Mouse (Mus musculus) lung, embryonic 16.5 days (tissue): ENCODE data around the gene Gpc5. TPM values are rescaled to one million over a fixed set of nuclear protein-coding genes. Genes with fewer than 3 reads are reported as not detected.
"Not testable (repeated sequence)": the region's sequence is repeated elsewhere in the genome, so short reads cannot be mapped to it uniquely, and the experiment has no call there.

Source experiments
- ATAC-seq: fragments of 200-750 bp; cut with Nextera tagmentation; 2 replicates; pipeline ENCODE4 v1.8.0; 2017; ENCODE audit warnings: low read depth, mild to moderate bottlenecking, moderate library complexity
- H3K27ac ChIP-seq: fragments of 300-500 bp; sonication (generic); 2 replicates; pipeline ENCODE4 v1.5.1; 2014; ENCODE audit warnings: mild to moderate bottlenecking, control low read depth, low read length
- H3K27me3 ChIP-seq: fragments of 300-500 bp; sonication (generic); 2 replicates; pipeline ENCODE4 v1.6.1; 2014; ENCODE audit warnings: low read depth, low read length, mixed read lengths; ENCODE audit not compliant: control insufficient read depth, insufficient read depth
- H3K36me3 ChIP-seq: fragments of 300-500 bp; sonication (generic); 2 replicates; pipeline ENCODE4 v1.6.1; 2014; ENCODE audit warnings: low read length; ENCODE audit not compliant: control insufficient read depth, insufficient read depth
- H3K4me1 ChIP-seq: fragments of 300-500 bp; sonication (generic); replicated peaks from 2 replicates; pipeline ENCODE4 v1.6.1; 2014; ENCODE audit warnings: low read length, mixed read lengths; ENCODE audit not compliant: control insufficient read depth, insufficient read depth
- H3K4me2 ChIP-seq: fragments of 300-500 bp; sonication (generic); 2 replicates; pipeline ENCODE4 v1.6.1; 2014; ENCODE audit warnings: low read depth, low read length, control low read depth
- H3K4me3 ChIP-seq: fragments of 300-500 bp; sonication (generic); 2 replicates; pipeline ENCODE4 v1.5.1; 2014; ENCODE audit warnings: mild to moderate bottlenecking, low read length, control low read depth
- H3K9ac ChIP-seq: fragments of 300-500 bp; sonication (generic); 2 replicates; pipeline ENCODE4 v1.6.1; 2014; ENCODE audit warnings: low read length, control low read depth
- H3K9me3 ChIP-seq: fragments of 300-500 bp; sonication (generic); 2 replicates; pipeline ENCODE4 v1.6.1; 2016; ENCODE audit warnings: low read length; ENCODE audit not compliant: control insufficient read depth
- WGBS: fragments of 180-500 bp; shearing (Covaris S2); extraction: QIAGEN DNeasy Blood & Tissue Kit; methylation state at CpG from one replicate; pipeline ENCODE4 v1.1.7; 2014; 5-methylcytosine and 5-hydroxymethylcytosine counted together
- polyA plus RNA-seq: library from polyadenylated mRNA; unstranded; fragments of >200 nt; fragmentation: Nextera tagmentation; extraction: Ambion mirVana; gene quantifications from 2 replicates; pipeline ENCODE4 v1.2.1, GENCODE M21; 2015

Gpc5 gene
- polyA plus RNA-seq, 1 experiment from 2014 or later: 0.11 TPM

DNA sequence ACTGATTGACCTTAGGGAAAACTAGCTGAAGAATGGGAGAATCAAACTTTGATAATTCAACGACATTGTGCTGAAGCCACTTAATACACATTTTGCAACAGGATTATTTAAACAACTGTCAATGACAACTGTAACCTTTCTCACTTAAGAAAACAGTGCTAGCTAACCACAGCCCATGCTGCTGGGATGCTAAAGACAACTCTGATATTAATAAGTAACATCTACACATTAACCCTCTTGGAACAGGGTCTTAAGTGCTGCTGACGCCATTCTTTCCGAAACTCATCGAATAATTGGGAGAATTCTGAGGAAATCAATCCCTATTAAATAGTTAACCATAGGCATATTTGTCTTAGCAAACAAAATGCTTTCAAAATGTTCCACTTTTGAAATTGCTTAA, 39.6 kb upstream of the Gpc5 start:
- no peak for ATAC-seq
- no peak overlapping the region for H3K4me2 ChIP-seq
- H3K4me3 ChIP-seq: no peak overlapping the region
- H3K9me3 ChIP-seq: no peaks in the 10 kb centered on the region
- H3K9ac ChIP-seq: no peak overlapping the region
- peaks cover 4% of the 10 kb centered on the region; the same call in 1 of the 2 replicates for H3K36me3 ChIP-seq
- WGBS: 63% methylated on average over 4 of the region's 4 CpGs
- H3K4me1 ChIP-seq: no peaks in the 10 kb centered on the region
- H3K27me3 ChIP-seq: no peaks in the 10 kb centered on the region
- no peak overlapping the region for H3K27ac ChIP-seq

DNA sequence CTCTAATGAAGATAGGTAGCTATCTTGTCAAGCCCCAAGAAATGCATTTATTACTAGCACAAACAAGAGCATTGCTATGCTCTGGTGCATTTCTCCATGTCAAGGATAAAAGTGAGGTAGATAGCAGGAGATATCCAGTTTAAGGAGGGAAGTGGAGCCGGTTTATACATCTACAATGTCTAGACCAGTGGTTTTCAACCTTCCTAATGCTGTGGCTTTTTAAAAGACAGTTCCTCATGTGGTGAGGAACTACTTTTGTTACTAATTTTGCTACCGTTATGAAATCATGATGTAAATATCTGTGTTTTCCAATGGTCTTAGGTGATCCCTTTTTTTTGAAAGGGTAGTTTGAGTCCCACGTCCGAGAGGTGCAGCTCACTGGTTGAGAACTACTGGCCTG, 37.8 kb upstream of the Gpc5 start:
- Histone ChIP-seq H3K9ac (no peak overlapping the region), H3K9me3 (no peaks in the 10 kb centered on the region), H3K27ac (no peak overlapping the region), H3K4me1 (no peaks in the 10 kb centered on the region), H3K27me3 (no peaks in the 10 kb centered on the region), H3K4me2 (no peak overlapping the region), H3K4me3 (no peak overlapping the region), H3K36me3 (no peaks in the 10 kb centered on the region)
- ATAC-seq: no peak
- WGBS: 81% methylated on average over 4 of the region's 4 CpGs

DNA sequence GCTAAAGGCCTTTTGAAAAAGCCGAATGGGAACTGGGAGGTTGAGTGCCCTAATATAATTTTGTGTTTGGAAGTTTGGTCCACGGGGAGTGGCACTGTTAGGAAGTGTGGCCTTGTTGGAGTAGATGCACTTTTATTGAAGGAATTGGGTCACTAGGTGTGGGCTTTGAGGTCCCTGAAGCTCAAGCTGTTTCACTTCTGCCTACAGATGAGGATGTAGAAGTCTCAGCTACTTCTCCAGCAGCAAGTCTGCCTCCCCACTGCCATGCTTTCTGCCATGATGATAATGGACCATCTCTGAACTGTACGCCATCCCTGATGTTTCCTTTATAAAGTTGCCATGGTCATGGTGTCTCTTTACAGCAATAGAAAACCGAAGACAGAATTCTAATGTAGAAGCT, 34.5 kb upstream of the Gpc5 start:
- Histone ChIP-seq H3K4me2 (no peak overlapping the region), H3K9ac (no peak overlapping the region), H3K4me3 (no peak overlapping the region), H3K36me3 (no peaks in the 10 kb centered on the region), H3K27me3 (no peaks in the 10 kb centered on the region), H3K27ac (no peak overlapping the region), H3K9me3 (no peaks in the 10 kb centered on the region), H3K4me1 (no peaks in the 10 kb centered on the region)
- WGBS: 88% methylated on average over 4 of the region's 4 CpGs
- no peak for ATAC-seq

DNA sequence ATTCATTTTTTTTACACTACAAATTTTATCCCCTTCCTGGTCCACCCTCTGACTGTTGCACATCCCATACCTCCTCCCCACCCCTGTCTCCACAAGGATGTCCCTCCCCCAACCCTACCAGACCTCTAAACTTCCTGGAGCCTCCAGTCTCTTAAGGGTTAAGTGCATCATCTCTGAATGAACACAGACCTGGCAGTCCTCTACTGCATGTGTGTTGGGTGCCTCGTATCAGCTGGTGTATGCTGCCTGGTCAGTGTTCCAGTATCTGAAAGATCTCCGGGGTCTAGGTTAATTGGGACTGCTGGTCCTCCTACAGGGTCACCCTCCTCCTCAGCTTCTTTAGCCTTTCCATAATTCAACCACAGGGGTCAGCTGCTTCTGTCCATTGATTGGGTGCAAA, 25.9 kb upstream of the Gpc5 start:
- not testable (repeated sequence) for H3K36me3 ChIP-seq, ATAC-seq, H3K9me3 ChIP-seq, H3K27me3 ChIP-seq, H3K27ac ChIP-seq, H3K4me3 ChIP-seq, H3K4me1 ChIP-seq, H3K4me2 ChIP-seq, H3K9ac ChIP-seq
- WGBS: 74% methylated on average over 2 of the region's 2 CpGs

DNA sequence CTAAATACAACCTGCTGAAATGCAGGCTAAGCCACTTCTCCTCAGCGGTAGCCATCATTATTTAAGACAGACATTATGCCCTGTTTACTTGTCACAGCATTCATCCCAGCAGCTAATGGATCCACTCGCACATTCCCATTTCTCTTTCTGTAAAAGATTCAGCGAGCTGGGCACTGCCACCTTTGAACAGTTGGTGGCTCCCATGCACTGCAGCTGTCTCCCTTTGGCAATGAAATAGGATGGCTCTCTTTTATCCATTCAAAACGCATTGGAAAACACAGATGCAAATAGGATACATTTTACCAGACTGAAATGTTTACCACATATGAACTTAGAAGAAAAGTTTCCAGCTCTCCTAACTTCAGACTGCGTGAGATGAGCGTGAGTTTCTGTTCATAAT, 21.5 kb upstream of the Gpc5 start:
- Histone ChIP-seq H3K9ac (no peak overlapping the region), H3K4me1 (no peaks in the 10 kb centered on the region), H3K9me3 (no peaks in the 10 kb centered on the region), H3K36me3 (no peaks in the 10 kb centered on the region), H3K27me3 (no peaks in the 10 kb centered on the region), H3K4me3 (no peak overlapping the region), H3K4me2 (no peak overlapping the region), H3K27ac (no peak overlapping the region)
- ATAC-seq: no peak
- 33% methylated on average over 6 of the region's 6 CpGs for WGBS

DNA sequence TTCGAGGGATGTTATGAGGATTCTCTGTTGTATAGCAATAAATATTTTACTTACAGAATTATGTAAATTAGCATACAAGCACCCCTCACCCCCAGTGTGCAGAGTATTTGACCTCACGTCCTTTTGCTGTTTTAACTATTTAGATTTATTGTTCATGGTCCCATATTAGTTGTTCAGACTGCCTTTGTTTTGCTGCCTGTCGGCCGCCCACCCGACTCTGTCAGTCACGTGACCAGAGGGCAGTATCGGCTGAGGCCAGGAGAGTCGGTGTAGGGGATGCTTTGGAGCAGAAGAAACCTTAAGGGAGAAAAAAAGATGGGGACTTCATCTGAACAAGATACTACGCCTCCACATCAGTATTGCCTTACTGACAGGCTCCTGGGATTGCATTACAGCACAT, 14.7 kb upstream of the Gpc5 start:
- no peak overlapping the region for H3K27ac ChIP-seq
- ATAC-seq: no peak
- no peak overlapping the region for H3K4me3 ChIP-seq
- H3K9ac ChIP-seq: no peak overlapping the region
- 48% methylated on average over 9 of the region's 9 CpGs for WGBS
- H3K4me1 ChIP-seq: no peaks in the 10 kb centered on the region
- no peaks in the 10 kb centered on the region for H3K36me3 ChIP-seq
- no peak overlapping the region for H3K4me2 ChIP-seq
- H3K27me3 ChIP-seq: no peaks in the 10 kb centered on the region
- no peaks in the 10 kb centered on the region for H3K9me3 ChIP-seq

DNA sequence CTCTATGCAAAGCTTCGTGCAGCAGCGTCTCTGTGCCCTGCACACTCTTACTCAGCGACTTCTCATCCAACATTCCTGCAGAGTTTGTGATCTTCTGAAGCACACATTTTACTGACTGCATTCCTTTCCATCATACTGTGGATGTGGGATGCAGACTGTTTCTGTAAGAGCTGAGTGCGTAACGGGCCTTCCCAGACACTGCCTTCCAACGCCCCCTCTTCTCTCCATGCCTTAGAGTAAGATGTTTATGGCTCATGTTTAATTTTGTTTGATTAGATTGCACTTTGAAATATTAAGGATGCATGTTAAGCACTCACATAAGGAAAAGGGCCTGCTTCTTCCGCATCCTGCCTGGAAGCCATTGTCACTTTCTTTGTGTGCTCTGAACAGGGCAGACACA, 14.0 kb upstream of the Gpc5 start:
- no peaks in the 10 kb centered on the region for H3K9me3 ChIP-seq
- WGBS: 68% methylated on average over 7 of the region's 7 CpGs
- no peak for ATAC-seq
- no peaks in the 10 kb centered on the region for H3K36me3 ChIP-seq
- H3K27me3 ChIP-seq: no peaks in the 10 kb centered on the region
- H3K27ac ChIP-seq: no peak overlapping the region
- H3K4me1 ChIP-seq: no peaks in the 10 kb centered on the region
- no peak overlapping the region for H3K4me3 ChIP-seq
- H3K4me2 ChIP-seq: no peak overlapping the region
- H3K9ac ChIP-seq: no peak overlapping the region

DNA sequence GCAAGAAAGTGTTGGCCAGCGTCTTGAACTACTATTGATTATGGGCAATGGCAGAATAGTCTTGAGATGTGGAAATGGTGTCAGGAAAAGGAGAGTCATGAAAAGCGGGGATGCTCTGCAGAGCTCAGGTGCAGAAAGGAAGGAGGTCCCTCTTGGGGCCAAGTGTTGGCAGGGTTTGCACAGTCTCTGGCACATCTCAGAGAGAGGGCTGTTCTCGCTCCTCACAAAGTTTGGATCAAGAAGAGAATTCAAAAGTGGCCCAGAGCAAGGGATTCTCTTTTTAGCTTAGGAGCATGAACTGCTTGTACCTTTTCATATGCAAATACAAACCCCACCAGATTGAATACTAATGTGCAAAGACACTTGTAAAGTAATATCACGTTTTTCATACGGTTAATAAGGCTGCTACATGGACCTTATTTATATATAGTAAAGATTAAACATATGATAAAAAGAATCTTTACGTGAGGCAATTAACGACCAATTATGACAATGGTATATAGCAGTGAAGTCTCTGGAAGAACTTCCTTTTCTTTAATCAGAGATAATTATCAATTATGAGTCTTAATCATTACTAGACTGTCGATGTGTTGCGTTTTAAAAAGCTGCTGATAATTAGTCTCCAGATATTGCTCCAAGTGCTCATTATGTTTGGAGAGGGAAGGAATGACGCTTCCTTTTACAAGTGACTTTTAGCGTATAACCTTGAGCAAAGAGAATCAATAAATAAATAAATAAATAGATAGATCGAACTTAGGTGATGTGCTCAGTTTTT, 10.1 kb upstream of the Gpc5 start:
- ATAC-seq: no peak
- H3K4me1 ChIP-seq: no peaks in the 10 kb centered on the region
- no peaks in the 10 kb centered on the region for H3K9me3 ChIP-seq
- H3K4me3 ChIP-seq: no peak overlapping the region
- H3K9ac ChIP-seq: no peak overlapping the region
- H3K27ac ChIP-seq: no peak overlapping the region
- no peak overlapping the region for H3K4me2 ChIP-seq
- no peaks in the 10 kb centered on the region for H3K36me3 ChIP-seq
- no peaks in the 10 kb centered on the region for H3K27me3 ChIP-seq
- WGBS: 82% methylated on average over 12 of the region's 12 CpGs

DNA sequence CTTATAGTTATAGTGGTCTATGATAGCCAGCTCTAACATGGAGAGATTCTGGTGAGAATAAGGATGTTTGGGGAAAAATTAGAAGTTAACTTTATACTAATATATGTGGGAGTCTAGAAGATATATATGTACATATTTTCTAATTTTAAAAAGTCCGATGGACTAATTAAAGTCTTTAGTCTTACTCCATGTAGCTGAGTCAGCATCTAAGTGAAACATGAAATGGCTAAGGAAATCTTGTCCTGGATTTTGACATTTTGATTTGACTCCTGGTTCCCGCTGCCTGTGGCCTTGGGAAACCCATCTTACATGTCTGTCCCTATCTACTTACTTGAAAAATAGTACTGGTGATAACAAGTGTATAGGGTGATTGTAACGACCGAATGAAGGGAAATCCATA, 1.5 kb upstream of the Gpc5 start:
- 86% methylated on average over 4 of the region's 4 CpGs for WGBS
- no peak overlapping the region for H3K27ac ChIP-seq
- no peak for ATAC-seq

DNA sequence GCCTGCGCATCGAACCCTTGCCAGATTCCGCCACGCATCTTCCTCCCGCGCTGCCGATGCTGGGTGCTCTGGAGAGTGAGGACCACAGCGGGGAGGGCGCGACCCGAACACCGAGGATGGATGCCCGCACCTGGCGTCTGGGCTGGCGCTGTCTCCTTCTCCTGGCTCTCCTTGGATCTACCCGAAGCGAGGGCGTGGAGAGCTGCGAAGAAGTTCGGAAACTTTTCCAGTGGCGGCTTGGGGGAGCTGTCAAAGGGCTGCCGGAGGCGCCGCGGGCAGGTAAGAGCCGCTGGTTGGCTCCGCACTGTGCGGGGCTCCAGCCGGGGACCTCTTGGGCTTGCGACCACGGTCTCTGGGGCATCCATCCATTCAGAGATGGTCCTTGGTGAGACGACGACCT, 495 bp downstream of the Gpc5 start:
- WGBS: under 1% methylated on average over 33 of the region's 33 CpGs
- Histone ChIP-seq H3K9ac (peak overlapping the region; percentile 27), H3K4me3 (peak overlapping the region; percentile 61), H3K4me2 (peak overlapping the region; percentile 96), H3K27ac (no peak overlapping the region), H3K4me1 (peaks cover 9% of the 10 kb centered on the region), H3K27me3 (peaks cover 23% of the 10 kb centered on the region), H3K36me3 (no peaks in the 10 kb centered on the region), H3K9me3 (no peaks in the 10 kb centered on the region)
- ATAC-seq: peak; percentile 38

More for the DNA sequence above, 1.5 kb upstream of the Gpc5 start:
- no peak overlapping the region for H3K4me2 ChIP-seq
- no peaks in the 10 kb centered on the region for H3K9me3 ChIP-seq
- H3K4me1 ChIP-seq: peaks cover 9% of the 10 kb centered on the region
- peaks cover 23% of the 10 kb centered on the region for H3K27me3 ChIP-seq
- H3K36me3 ChIP-seq: no peaks in the 10 kb centered on the region
- no peak overlapping the region for H3K4me3 ChIP-seq
- H3K9ac ChIP-seq: no peak overlapping the region
